Mouse (Mus musculus): Measurements from ENCODE around the gene St8sia4. TPM values are rescaled to one million over a fixed set of nuclear protein-coding genes. Genes with fewer than 3 reads are reported as not detected.

St8sia4 gene
- polyA plus RNA-seq (2015; fragmentation: Nextera tagmentation; extraction: Ambion mirVana): 1.8 and 2.0 TPM in 2 replicates

DNA sequence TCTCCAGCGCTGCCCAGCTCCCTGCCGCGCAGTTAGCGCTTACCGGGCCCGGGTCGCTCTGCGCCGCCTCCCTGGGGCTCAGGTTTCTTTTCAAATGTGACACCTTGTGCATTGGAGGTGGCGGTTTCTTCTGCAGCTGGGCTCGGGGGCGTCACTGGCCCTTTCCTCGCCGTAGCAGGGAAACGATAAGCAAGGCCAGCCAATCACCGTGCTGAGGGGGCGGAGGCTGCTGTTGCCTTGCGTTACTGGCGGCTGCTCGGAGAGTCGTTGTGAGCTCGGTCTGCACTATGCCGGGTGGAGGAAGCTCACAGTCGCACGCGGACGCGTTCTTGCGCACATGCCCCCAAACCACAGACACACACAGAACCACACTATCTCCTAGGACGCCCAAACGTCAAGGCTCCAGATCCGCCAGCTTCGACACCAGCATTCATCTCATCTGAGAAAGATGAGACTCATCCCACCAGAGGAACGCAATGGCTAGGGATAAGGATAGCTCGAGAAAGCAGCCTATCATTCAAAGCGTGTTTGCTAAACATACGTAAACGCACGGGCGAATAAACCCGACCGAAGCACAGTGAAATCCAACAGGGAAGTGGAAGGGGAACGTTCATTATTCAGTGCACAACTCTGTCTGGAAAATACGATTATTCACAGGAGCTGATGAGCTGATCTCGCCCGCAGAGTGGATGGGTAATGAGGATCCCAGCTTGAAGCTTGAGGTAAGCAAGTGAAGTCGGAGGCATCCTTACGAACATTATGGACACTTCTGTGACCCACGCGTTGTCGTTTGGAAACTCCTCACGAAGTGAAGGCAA, at the start of gene St8sia4:
Gene St8sia4, minus strand, starts transcription at position 137 of the 818 bp plus-strand sequence.
- peak; percentile 93 for ATAC-seq (ENCODE audit: insufficient read depth)
- under 1% methylated on average over 52 of the region's 52 CpGs for WGBS (ENCODE audit: insufficient replicate concordance)
- H3K4me2 ChIP-seq: peak within 1 kb of the TSS; percentile 78

DNA sequence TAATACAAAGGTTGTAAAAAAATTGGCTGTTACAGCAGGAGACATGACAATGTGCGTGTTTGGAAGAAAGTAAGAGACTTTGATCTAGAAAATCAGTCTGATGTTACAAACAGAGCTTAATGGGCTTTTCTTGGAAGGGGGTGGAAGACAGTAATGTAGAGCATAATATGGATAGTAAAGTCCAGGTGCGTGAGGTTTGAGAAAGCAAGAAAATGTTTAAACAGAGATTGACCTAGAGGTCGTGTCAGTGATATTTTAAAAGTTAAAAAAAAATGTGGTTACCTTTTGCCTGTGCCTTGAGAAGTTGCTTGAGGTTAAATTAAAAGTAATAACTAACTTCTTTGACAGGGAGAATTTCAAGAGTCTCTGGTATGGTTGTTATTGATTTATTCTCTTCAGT, 41.8 kb upstream of the St8sia4 start:
- H3K4me1 ChIP-seq (replicated peaks): no peaks in the 10 kb centered on the region
- WGBS (ENCODE audit: insufficient replicate concordance): 67% methylated on average over 3 of the region's 3 CpGs
- no peak overlapping the region for H3K9ac ChIP-seq
- no peaks in the 10 kb centered on the region for H3K36me3 ChIP-seq (replicated peaks)
- H3K27me3 ChIP-seq: no peaks in the 10 kb centered on the region
- no peaks in the 10 kb centered on the region for H3K9me3 ChIP-seq (replicated peaks)
- H3K27ac ChIP-seq (replicated peaks): no peak overlapping the region
- H3K4me3 ChIP-seq (replicated peaks): no peak overlapping the region
- no peak for ATAC-seq (ENCODE audit: insufficient read depth)
- no peak overlapping the region for H3K4me2 ChIP-seq

More for the DNA sequence above, at the start of gene St8sia4:
- H3K36me3 ChIP-seq (replicated peaks): no peaks in the 10 kb centered on the region
- H3K4me1 ChIP-seq (replicated peaks): peaks cover 5% of the 10 kb centered on the region; the same call in 1 of the 2 replicates
- 0 out of 2 replicates have a peak within 1 kb of the TSS, but pooled peaks have one; percentile 9 for H3K27ac ChIP-seq (replicated peaks)
- H3K9ac ChIP-seq: no peak within 1 kb of the TSS; the same call in 1 of the 2 replicates
- peak within 1 kb of the TSS; percentile 57 for H3K4me3 ChIP-seq (replicated peaks)
- no peaks in the 10 kb centered on the region for H3K9me3 ChIP-seq (replicated peaks)
- H3K27me3 ChIP-seq: peaks cover 21% of the 10 kb centered on the region

DNA sequence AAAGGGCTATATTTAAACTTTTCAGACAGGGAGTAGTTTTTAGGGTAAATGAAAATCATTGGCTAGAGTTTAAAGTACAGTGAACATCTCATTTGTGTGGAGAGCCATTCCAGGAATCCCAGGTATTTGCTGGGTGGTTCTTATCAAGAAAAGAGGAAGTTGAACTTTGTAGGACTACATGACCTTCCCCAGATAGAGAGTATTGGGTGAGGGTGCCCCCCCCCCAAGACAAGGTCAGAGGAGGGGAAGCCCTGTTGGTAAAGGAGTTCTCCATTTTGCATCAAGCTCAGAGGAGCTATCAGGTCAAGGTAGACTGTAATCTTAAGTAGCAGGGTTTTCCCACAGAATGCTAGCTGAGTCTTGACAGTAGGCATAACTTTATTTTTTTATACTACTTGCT, 32.5 kb upstream of the St8sia4 start:
- Histone ChIP-seq H3K9ac (no peak overlapping the region), H3K36me3 (replicated peaks) (no peaks in the 10 kb centered on the region), H3K4me2 (no peak overlapping the region), H3K27me3 (no peaks in the 10 kb centered on the region), H3K27ac (replicated peaks) (no peak overlapping the region), H3K4me3 (replicated peaks) (no peak overlapping the region), H3K4me1 (replicated peaks) (no peaks in the 10 kb centered on the region), H3K9me3 (replicated peaks) (no peaks in the 10 kb centered on the region)
- no peak for ATAC-seq (ENCODE audit: insufficient read depth)

DNA sequence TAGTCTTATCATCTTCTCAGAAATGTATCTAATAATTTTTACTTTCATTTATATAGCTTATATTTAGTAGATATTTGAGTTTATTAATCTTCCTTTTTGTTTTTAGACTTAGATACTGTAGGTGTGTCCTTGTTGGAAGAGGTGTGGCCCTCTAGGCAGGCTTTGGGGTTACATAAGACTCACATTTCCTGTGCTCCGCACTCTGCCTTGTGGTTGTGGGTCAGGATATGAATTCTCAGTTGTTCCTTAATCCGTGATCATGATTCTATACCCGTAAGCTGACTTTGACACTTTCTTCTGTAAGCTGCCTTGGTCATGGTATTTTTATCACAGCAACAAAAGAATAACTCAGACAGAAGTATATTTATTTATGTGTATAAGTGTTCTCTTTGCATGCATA, 6.7 kb upstream of the St8sia4 start:
- H3K27ac ChIP-seq (replicated peaks): no peak overlapping the region
- H3K9ac ChIP-seq: no peak overlapping the region
- H3K36me3 ChIP-seq (replicated peaks): no peaks in the 10 kb centered on the region
- no peak overlapping the region for H3K4me2 ChIP-seq
- WGBS (ENCODE audit: insufficient replicate concordance): 27% methylated on average over 3 of the region's 3 CpGs
- H3K27me3 ChIP-seq: no peaks in the 10 kb centered on the region
- no peak for ATAC-seq (ENCODE audit: insufficient read depth)
- no peaks in the 10 kb centered on the region for H3K4me1 ChIP-seq (replicated peaks)
- no peak overlapping the region for H3K4me3 ChIP-seq (replicated peaks)
- no peaks in the 10 kb centered on the region for H3K9me3 ChIP-seq (replicated peaks)

DNA sequence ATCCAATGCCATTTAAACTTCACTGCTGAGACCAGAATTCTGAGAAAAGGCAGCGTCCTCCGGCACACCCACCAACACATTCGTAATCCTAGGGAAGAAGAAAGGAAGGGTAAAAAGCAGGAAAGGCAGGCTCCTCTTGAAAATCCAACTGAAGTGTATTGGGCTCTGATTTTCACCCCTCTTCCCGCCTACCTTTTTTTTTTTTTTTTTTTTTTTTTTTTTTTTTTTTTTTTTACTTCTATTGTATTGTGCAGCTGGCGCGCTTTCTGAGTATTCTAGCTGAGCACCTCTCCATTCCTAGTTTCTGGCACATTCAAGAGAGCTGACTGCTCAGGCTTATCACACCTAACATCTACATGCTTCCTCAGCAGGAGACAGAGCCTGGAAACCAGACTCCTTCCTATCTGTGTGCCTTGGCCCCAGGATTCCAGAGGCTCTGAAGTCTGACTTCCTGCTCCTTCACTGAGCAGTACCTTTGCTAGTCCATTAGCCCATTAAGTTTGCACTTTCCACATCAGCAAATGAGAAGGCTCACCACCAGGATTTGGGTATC, 958 bp upstream of the St8sia4 start:
- WGBS (ENCODE audit: insufficient replicate concordance): 7% methylated on average over 6 of the region's 6 CpGs
- Histone ChIP-seq H3K4me3 (replicated peaks) (peak overlapping the region; percentile 57), H3K4me1 (replicated peaks) (peaks cover 5% of the 10 kb centered on the region; the same call in 1 of the 2 replicates), H3K27ac (replicated peaks) (no peak overlapping the region), H3K4me2 (peak overlapping the region; percentile 78), H3K9ac (no peak overlapping the region), H3K9me3 (replicated peaks) (no peaks in the 10 kb centered on the region), H3K27me3 (peaks cover 21% of the 10 kb centered on the region), H3K36me3 (replicated peaks) (no peaks in the 10 kb centered on the region)
- no peak for ATAC-seq (ENCODE audit: insufficient read depth)

DNA sequence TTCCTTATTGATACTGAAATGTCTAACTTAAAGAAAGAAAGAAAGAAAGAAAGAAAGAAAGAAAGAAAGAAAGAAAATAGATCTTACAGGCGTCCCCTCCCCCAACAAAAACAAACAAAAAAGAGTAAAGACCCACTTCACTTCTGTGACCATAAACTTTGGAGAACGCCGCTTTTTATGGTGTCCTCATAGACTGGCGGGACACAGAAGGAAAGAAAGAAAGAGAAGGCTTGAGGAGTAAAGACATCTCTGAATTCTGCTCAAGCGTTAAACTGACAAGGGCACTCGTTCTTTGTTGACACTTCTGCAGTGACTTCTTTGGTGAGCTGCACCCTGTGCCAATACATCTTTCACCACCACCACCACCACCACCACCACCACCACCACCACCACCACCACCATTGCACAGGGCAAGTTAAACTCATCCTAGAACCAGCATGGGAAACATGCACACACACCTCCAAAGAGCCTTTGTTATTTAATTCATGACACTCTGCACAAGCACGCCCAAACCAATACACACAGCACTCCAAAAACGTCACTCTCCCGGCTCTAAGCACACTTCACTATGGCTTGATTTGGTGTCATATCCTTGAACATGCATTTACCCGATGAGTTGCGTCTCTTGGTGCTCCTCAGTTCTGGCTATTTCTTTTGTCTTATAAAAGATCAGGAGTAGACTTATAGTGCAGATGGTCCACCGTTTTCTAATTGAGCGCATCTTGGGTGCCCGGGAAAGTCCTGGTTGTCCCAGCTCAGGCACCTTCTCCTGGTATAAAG, 640 bp downstream of the St8sia4 start:
- Histone ChIP-seq H3K4me1 (replicated peaks) (peaks cover 5% of the 10 kb centered on the region; the same call in 1 of the 2 replicates), H3K9ac (no peak overlapping the region), H3K27me3 (peaks cover 21% of the 10 kb centered on the region), H3K36me3 (replicated peaks) (no peaks in the 10 kb centered on the region), H3K4me3 (replicated peaks) (peak overlapping the region; percentile 57), H3K4me2 (peak overlapping the region; percentile 78), H3K27ac (replicated peaks) (0 out of 2 replicates have a peak overlapping the region, but pooled peaks have one; percentile 9), H3K9me3 (replicated peaks) (no peaks in the 10 kb centered on the region)
- no peak for ATAC-seq (ENCODE audit: insufficient read depth)
- 0% methylated on average over 14 of the region's 14 CpGs for WGBS (ENCODE audit: insufficient replicate concordance)

DNA sequence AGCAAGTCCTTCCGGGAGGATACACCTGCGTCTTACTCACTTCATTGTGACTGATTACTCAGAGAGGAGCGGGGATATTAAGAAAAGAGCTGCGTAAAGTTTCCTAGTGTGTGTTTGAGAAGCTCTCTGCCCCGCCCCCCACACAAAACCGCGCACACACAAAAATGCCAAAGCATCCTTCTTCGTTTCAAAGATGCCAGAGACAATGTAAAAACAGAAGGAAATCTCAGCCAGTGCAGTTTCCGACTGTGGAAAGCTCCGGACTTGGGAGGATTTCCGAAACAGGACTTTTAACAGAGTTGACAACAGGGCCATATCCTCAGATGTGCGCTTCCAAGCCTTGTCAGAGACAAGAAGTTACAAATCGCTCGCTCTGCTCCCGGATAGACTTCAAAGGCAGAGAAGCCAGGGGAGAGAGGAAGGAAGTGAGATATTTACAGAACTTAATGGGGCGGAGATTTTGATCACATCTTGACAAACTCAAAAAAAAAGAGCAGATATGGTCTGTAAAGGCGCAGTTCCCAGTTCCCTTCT, 1.4 kb downstream of the St8sia4 start:
- H3K27ac ChIP-seq (replicated peaks): no peak overlapping the region; the same call in 1 of the 2 replicates
- WGBS (ENCODE audit: insufficient replicate concordance): under 1% methylated on average over 17 of the region's 17 CpGs
- peak overlapping the region; percentile 57 for H3K4me3 ChIP-seq (replicated peaks)
- peak overlapping the region; percentile 78 for H3K4me2 ChIP-seq
- no peaks in the 10 kb centered on the region for H3K9me3 ChIP-seq (replicated peaks)
- H3K9ac ChIP-seq: no peak overlapping the region
- H3K36me3 ChIP-seq (replicated peaks): no peaks in the 10 kb centered on the region
- H3K4me1 ChIP-seq (replicated peaks): peaks cover 5% of the 10 kb centered on the region; the same call in 1 of the 2 replicates
- H3K27me3 ChIP-seq: peaks cover 21% of the 10 kb centered on the region
- no peak for ATAC-seq (ENCODE audit: insufficient read depth)

DNA sequence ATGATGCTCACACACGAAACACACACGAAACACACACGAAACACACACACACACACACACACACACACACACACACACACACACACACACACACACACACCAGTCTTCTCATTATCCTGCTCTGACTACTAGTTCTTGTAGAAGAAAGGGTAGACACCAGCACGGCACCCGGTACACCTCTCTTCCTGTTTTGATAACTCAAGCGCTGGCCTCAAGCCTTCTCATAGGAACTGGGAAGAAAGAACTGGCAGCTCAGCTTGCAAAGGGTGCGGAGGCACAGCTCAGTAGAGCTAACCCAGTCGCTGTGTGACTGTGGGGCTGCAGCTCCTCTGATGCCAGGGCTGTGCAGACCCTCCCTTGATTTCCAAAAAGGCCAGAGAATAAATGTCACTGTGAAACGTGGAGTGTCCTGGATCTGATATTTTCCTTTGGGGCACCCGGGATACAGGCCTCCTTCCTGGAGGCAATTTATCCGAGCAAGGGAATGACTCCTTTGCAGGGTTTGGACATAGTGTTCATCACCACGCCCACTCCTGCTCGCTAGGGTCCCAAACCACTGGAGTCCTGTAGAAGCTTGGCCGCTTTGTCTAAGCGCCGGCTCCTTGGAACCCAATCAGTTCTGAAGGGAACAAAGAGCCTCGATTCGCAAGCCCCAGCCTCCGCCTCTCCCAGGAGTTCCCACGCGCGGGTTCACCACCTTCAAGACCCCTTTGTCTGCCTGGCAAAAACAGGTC, 2.2 kb downstream of the St8sia4 start:
- peaks cover 5% of the 10 kb centered on the region; the same call in 1 of the 2 replicates for H3K4me1 ChIP-seq (replicated peaks)
- peak overlapping the region; percentile 78 for H3K4me2 ChIP-seq
- H3K27ac ChIP-seq (replicated peaks): no peak overlapping the region
- ATAC-seq (ENCODE audit: insufficient read depth): no peak
- H3K36me3 ChIP-seq (replicated peaks): no peaks in the 10 kb centered on the region
- WGBS (ENCODE audit: insufficient replicate concordance): 10% methylated on average over 22 of the region's 22 CpGs
- no peaks in the 10 kb centered on the region for H3K9me3 ChIP-seq (replicated peaks)
- peak overlapping the region; percentile 57 for H3K4me3 ChIP-seq (replicated peaks)
- H3K27me3 ChIP-seq: peaks cover 21% of the 10 kb centered on the region
- H3K9ac ChIP-seq: no peak overlapping the region

DNA sequence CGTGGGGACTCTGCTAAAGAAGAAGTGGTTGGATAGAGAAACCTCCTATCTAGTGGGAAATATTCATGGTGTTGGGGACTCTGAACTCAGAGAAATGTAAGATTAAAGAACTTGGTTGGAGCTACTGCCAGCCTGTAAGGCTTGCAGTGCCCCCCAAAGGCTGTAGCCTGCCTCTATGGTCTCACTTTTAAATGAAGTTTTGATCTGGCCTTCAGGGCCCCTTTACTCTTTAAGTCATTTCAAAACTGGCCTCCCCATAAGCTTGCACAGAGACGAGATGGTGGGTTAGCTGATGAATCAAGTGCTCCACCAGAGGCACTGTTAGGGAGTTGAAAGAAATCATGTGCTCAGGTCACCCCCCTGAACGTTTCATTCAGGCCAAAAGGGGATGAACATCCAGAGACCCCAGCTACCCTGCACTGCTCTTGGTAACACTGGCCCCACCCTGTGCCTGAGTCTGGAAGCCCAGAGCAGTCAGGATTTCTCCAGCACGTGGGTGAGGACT, 3.0 kb downstream of the St8sia4 start:
- 12% methylated on average over 4 of the region's 4 CpGs for WGBS (ENCODE audit: insufficient replicate concordance)
- Histone ChIP-seq H3K27ac (replicated peaks) (no peak overlapping the region), H3K9ac (no peak overlapping the region), H3K4me1 (replicated peaks) (peaks cover 5% of the 10 kb centered on the region; the same call in 1 of the 2 replicates), H3K36me3 (replicated peaks) (no peaks in the 10 kb centered on the region), H3K9me3 (replicated peaks) (no peaks in the 10 kb centered on the region), H3K4me3 (replicated peaks) (no peak overlapping the region), H3K4me2 (peak overlapping the region; percentile 18; the same call in 1 of the 2 replicates), H3K27me3 (peaks cover 21% of the 10 kb centered on the region)
- no peak for ATAC-seq (ENCODE audit: insufficient read depth)

DNA sequence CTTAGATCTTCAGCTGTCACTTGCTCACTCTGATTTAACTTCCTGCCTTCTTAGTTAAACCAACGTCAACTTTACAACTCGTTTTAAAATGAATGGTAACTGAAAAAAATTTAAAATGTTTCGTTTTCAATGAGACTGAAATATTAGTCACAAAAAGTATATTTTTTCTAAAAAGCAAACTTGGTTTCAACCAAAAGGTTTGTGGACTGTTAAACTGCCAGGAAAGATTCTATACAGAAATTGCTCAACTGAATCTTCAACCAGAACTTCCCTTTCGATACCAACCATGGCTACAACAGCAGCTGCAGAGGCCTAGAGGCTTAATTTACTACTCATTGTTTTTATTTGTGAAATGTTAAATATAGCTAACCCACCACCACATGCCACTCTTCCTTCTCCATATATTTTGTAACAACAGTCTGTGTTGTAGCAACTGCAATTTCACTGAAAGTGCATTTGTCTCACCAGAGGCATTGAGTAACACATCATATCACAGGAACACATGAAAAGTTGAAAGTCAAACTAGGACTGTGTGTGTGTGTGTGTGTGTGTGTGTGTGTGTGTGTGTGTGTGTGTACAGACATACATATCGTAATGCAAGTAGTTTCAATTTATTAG, 10.2 kb downstream of the St8sia4 start:
- ATAC-seq (ENCODE audit: insufficient read depth): no peak
- Histone ChIP-seq H3K27ac (replicated peaks) (no peak overlapping the region), H3K36me3 (replicated peaks) (no peaks in the 10 kb centered on the region), H3K9ac (no peak overlapping the region), H3K4me3 (replicated peaks) (no peak overlapping the region), H3K4me1 (replicated peaks) (no peaks in the 10 kb centered on the region), H3K27me3 (no peaks in the 10 kb centered on the region), H3K4me2 (no peak overlapping the region), H3K9me3 (replicated peaks) (no peaks in the 10 kb centered on the region)
- 35% methylated on average over 5 of the region's 5 CpGs for WGBS (ENCODE audit: insufficient replicate concordance)

Data from liver, embryonic 15.5 days (tissue).